Mouse (Mus musculus) layer of hippocampus, adult 18-20 months (tissue): ENCODE results near the gene Dtx3l. TPM values are rescaled to one million over a fixed set of nuclear protein-coding genes. Genes with fewer than 3 reads are reported as not detected.

Experiments used
- DNase-seq, 2 experiments: peaks; one replicate each; pipeline ENCODE4 v3.0.0; 2022; ENCODE audit warnings: low spot score in 2 of 2
- total RNA-seq, 2 experiments: library from RNA; stranded (reverse); gene quantifications; 2 replicates each; pipeline ENCODE4 v1.2.3; 2021

Gene Dtx3l
- total RNA-seq, 2 experiments from 2014 or later = 5.4 to 5.7 TPM

DNA sequence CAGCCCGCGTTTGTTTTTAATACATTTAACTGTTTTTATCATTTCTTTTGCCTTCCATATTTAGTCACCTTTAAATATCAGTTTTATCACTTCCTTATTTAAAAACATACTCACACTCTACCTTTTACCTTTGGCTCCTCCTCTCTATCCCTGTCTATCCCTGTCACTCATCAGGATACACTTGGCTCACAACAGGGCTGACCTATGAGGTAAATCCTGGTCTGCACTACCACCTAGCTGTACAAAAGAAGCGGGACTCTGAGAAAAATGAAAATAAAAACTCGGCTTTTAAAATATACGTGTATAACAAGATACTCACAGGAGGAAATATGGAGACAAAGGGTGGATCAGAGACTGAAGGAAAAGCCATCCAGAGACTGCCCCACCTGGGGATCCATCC is 50.0 kb downstream of the Dtx3l start:
- DNase-seq = no peak

DNA sequence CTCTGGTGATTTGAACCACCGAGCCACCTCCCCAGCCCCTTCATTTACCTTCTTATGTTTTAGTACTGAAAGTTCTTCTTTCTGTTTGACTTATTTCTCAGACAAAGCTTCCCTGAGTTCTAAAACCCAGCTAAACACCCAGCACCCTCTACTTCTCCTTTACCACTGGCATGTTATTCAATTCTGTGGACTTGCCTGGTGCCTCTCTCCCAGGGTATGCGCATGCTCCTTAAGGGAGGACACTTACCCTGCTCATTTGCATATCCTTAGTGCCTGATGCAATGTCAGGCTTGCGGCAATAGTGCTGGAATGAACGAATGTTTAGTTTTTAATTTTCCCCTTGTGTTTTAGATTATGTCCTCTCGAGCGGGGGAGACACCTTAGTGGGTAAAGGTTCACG is 50.8 kb downstream of the Dtx3l start:
- no peak for DNase-seq

Other genes with a start within 250 kb of the Dtx3l start
- gene Dirc2, start 169.8 kb downstream of the Dtx3l start, total RNA-seq = 10 to 100 TPM; 66.5 to 67.3 TPM
- gene Hspbap1, start 168.8 kb downstream of the Dtx3l start, total RNA-seq = 1 to 10 TPM; 5.6 to 6.4 TPM
- gene Parp14, start 67.6 kb downstream of the Dtx3l start, total RNA-seq = 1 to 10 TPM; 1.1 to 1.2 TPM
- gene Parp9, start 681 bp downstream of the Dtx3l start, total RNA-seq = 1 to 10 TPM; 2.8 to 3.2 TPM
- 100 to 1,000 TPM; 137 to 143 TPM for gene Kpna1, start 39.6 kb upstream of the Dtx3l start, total RNA-seq
- 1 to 10 TPM; 4.3 to 4.6 TPM for gene Wdr5b, start 102.0 kb upstream of the Dtx3l start, total RNA-seq
- 10 to 100 TPM; 72.2 to 83.8 TPM for gene Fam162a, start 132.4 kb upstream of the Dtx3l start, total RNA-seq
- 10 to 100 TPM; 18.8 to 21.2 TPM for gene Ccdc58, start 132.5 kb upstream of the Dtx3l start, total RNA-seq
- gene Csta1, start 192.1 kb upstream of the Dtx3l start, total RNA-seq = not detected
- gene Stfa2l1, start 217.7 kb upstream of the Dtx3l start, total RNA-seq = not detected
- gene Gm5483, start 245.1 kb upstream of the Dtx3l start, total RNA-seq = not detected